Mouse (Mus musculus) CD4-positive helper T cell, adult 2 months (primary cell): ENCODE results near the gene Tmem63b.
A peak's percentile ranks its signal among the peaks of the same experiment; 100 is the strongest.

Experiments used
- DNase-seq: peaks from one replicate; pipeline ENCODE4 v3.0.0-alpha.2; 2012; ENCODE audit warnings: low read depth, missing footprints, low spot score

The Tmem63b gene

GRCm38 (mm10) chr17:45686716-45687115, at the start of gene Tmem63b:
Gene Tmem63b, minus strand, starts transcription at chr17:45686905.
- DNase-seq = peak; percentile 76

DNA sequence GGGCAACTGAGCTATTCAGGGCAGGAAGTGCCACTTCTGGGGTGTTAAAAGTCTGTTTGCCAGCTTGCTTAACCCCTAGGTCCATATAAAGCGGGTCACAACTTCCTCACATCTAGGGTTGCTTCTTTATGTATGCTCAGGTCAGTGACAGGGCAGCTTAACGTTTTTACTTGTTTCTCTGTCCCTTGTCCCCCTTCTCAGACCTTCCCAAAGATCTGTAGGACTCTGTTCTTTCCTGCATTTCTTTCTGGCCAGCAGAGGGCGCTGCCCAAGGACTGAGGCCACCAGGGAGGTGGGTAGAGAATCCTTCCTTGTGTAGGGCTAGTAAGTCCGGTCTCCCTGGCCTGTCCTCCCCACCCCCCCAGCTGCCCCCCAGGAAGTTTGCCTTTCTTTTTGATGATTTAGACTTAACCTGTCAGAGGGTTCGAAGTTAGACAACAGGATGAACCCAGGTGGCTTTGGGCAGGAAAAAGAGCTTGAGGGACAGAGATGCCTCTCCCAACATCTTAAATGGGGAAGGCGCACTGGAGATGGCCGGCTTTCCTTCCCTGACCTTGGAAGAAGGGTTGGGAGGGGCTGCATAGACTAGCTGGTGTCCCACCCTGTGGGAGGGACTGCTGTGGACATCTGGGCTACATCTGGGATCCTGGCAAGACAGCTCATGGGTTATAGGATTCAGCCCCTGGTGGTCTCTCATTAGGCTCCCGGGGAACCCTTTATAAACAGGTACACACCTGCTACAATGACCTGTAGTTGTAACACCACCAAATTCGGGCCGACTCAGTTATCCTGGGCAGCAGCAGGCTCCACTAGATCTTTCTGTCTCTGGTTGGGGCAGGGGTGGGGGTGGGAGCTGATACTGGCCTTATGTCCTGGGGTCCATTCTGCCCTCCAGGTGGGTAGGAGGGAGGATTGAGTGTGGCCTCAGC, 48.9 kb upstream of the Tmem63b start:
- peak; percentile 61 for DNase-seq

GRCm38 (mm10) chr17:45734881-45735280, 48.2 kb upstream of the Tmem63b start:
- no peak for DNase-seq

GRCm38 (mm10) chr17:45734333-45734732, 47.6 kb upstream of the Tmem63b start:
- no peak for DNase-seq

- peak; percentile 14 for DNase-seq
Observed at GRCm38 (mm10) chr17:45733735-45734301, 47.1 kb upstream of the Tmem63b start, which contains the start of gene 1600014C23Rik. Gene 1600014C23Rik, minus strand, starts transcription at chr17:45733844.

- DNase-seq = no peak
Observed at GRCm38 (mm10) chr17:45733038-45733734, 46.5 kb upstream of the Tmem63b start.

DNA sequence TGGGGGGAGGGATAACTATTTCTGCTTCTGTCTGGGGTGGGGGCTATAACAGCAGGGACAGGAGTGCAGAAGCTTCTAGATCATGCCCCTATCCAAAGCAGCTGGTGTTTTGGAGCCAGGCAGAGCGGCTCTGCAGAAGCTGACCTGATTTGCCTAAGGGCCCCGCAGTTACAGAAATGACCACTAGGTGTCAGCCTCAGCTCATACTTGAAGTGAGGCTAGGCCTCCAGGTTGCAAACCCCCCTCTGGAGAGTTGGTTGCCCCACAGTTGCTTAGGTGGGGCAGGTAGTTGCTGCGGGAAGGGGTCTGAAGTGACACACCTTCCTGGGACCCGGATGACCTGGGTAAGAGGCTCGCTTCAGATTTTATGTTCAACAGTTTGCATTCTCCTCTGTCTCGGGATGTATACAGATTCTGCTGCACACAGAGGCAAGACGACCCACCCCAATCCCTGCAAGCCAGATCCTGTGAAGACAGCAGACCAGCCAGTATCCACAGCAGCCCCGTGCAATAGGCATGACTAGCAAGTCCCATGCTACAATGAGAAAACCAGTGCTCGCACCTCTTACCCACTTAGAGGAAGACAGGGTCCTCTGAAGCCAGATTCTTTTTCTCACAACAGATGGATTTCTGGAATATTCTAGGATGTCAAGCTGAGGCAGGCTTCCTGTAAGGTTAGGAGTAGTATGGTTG, 44.6 kb upstream of the Tmem63b start:
- peak; percentile 78 for DNase-seq

GRCm38 (mm10) chr17:45730696-45731095, 44.0 kb upstream of the Tmem63b start:
- no peak for DNase-seq

DNA sequence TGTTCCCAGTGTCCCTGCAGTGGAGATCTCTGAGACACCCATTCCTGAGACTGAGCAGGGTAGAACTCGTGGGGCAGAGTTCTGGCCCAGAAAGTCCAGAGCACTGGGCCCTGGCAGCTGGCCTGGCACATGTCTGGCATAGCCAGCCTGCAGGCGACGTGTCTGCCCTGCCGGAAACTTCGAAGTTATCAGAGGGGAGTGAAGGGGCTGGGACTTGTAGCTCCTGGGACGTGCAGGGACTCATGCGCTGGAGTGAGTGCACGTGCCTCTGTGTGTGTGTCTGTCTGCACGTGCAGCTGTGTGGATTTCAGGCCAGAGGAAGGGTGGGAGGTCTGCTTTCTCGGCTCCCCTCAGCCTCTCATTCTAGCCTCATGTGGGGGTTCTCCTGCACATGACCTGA, 42.7 kb upstream of the Tmem63b start:
- DNase-seq = no peak

DNA sequence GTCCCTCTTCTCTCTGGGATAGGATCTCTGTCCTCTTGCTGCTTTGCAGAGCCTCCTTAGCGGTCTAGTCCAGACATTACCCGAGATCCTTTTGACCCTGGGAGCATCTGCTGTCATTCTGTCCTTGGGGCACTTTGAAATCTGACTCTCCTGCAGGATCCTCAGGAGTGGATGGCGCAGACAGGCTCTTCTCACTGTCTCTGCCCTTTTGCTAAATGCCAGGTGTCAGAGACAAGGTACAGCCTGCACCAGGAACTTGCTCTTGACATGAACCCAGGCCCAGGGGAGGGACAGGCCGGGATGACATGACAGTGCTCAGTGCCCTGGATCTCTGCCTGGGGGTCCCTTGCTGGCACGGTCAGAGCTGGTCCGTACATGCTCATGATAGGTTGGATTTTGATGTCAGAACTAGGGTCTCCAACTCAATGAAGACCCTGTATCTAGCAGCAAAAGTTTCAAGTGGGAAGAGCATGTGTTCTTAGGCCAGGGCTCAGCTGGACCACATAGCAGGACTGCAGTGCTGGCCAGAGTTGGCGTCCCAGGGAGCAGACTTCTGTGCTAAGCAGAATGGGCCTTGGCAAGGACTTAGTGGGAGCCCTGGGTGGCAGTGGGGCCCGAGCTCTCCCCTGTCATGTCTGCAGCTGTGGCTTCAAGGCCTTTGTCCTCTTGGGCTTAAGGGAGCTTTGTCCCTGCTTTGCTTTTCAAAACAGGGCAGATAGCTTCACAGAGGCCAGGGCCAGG, 41.4 kb upstream of the Tmem63b start:
- no peak for DNase-seq

DNA sequence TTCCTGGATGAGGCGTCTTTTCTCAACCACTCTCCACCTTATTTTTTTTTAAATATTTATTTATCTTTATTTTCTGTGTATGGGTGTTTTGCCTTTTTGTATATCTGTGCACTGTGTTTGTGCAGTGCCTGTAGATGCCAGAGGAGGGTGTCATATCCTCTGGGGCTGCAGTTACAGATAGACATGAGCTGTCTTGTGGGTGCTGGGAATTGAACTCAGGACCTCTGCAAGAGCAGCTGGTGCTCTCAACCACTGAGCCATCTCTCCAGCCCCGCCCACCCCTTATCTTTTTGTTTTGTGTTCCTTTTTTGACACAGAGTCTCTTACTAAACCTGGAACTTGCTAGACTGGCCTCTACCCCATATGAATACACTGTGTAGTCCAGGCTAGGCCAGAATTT, 40.8 kb upstream of the Tmem63b start:
- DNase-seq = no peak

- no peak for DNase-seq
Observed at GRCm38 (mm10) chr17:45726249-45726648, 39.5 kb upstream of the Tmem63b start.

- DNase-seq = no peak
Observed at GRCm38 (mm10) chr17:45724574-45724921, 37.8 kb upstream of the Tmem63b start.

GRCm38 (mm10) chr17:45723732-45724573, 37.2 kb upstream of the Tmem63b start:
- peak; percentile 58 for DNase-seq

DNA sequence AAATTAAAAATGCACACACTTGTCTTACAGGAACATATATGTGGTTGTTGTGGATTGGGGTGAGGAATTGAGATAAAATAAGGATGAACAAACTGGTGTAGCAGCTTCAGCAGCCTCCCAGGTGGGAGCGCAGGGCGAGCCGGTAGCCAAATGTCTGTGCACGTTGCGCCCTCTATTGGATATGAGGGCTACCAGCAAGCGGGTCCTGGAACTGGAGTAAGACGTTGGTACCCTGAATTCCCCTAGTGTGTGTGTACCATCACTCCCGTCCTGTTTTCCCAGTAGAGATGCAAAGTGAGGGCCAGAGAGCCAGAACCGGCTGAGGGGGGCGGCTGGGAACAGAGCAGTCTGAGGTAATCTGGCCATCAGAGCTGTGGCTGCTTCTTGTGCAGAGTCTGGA, 31.6 kb upstream of the Tmem63b start:
- DNase-seq = peak; percentile 59

- DNase-seq = no peak
Observed at GRCm38 (mm10) chr17:45711525-45711924, 24.8 kb upstream of the Tmem63b start.

DNA sequence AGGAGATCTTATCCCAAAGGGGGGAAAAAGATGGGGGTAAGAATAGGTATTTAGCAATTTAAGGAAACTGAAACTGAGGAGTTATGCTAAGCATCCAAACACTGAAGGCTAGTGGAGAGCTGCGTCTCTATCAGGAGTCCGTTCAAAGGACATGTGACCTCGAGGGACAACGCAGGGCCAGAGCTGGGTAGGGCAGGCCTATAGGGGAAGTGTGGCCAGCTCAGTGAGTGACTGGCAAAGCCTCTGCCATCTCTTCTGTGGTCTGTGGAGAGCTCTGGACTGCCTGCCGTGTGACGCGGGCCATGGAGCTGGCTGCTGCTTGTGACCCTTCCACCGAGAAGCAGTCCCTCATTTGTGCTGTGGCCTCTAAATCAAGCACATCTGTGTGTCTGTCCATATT, 23.7 kb upstream of the Tmem63b start:
- no peak for DNase-seq

GRCm38 (mm10) chr17:45709829-45710228, 23.1 kb upstream of the Tmem63b start:
- DNase-seq = no peak

DNA sequence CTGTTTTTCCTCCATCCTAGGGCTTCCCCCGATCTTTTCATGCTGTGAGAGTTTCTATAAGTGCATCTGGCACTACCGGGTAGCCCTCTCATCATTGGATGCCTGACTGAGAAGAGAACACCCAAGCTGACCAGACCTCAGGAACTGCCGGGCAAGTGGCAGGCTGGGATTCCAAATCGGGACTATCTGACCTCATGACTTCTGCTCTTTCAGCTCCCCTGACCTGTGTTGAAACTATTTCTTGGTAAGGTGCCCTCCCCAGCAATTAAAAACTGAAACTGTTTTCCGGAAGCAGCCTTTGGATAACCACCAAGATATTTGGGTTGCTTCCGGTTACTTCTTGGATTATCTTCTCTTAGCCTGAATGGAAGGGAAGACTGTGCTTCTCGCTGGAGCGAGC, 21.5 kb upstream of the Tmem63b start:
- no peak for DNase-seq

DNA sequence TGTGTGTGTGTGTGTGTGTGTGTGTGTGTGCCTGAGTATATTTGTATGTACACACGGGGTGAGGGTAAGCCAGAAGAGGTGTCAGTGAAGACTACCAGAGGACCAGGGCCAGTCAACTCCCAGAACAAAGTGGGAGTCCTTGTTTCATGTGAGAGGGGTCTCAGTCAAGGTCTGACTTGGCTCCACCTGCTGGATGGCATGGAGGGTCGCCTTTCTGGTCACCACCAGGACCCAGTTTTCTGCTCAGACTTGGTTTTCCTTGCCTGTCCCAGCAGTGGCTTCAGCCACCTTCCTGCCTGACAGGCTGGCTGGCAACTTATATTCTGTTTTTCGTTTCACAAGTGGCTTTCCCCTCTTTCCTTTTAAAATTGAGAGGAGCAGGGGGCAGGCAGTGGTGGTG, 20.7 kb upstream of the Tmem63b start:
- no peak for DNase-seq
